Mouse (Mus musculus) intestine, embryonic 14.5 days (tissue): ENCODE measurements at regions not wholly inside any gene's neighbourhood (a gene's known extent, or its start where the extent isn't known, plus 50 kb on each side); places are given as distances from the start of the nearest gene placed in this dataset.
A peak's percentile ranks its signal among the peaks of the same experiment; 100 is the strongest.

Experiments
- ATAC-seq: fragments of 200-750 bp; cut with Nextera tagmentation; replicated peaks from 2 replicates; pipeline ENCODE4 v1.8.0; 2017; ENCODE audit warnings: low read depth, moderate number of reproducible peaks, moderate TSS enrichment, moderate library complexity; ENCODE audit not compliant: low FRiP score, low TSS enrichment
- DNase-seq: peaks from one replicate; pipeline ENCODE4 v3.0.0-alpha.2; 2018; ENCODE audit warnings: low spot score
- H3K27ac ChIP-seq: fragments of 300-500 bp; sonication (generic); 2 replicates; pipeline ENCODE4 v1.5.1; 2014; ENCODE audit warnings: low read depth, mild to moderate bottlenecking, control low read depth
- H3K27me3 ChIP-seq: fragments of 300-500 bp; sonication (generic); replicated peaks from 2 replicates; pipeline ENCODE4 v1.6.1; 2014; ENCODE audit warnings: low read length, control low read depth; ENCODE audit not compliant: control insufficient read depth, insufficient read depth
- H3K36me3 ChIP-seq: fragments of 300-500 bp; sonication (generic); 2 replicates; pipeline ENCODE4 v1.6.1; 2014; ENCODE audit warnings: low read length, control low read depth; ENCODE audit not compliant: control insufficient read depth, insufficient read depth
- H3K4me1 ChIP-seq: fragments of 300-500 bp; sonication (generic); replicated peaks from 2 replicates; pipeline ENCODE4 v1.6.1; 2014; ENCODE audit warnings: low read length, control low read depth, mixed read lengths; ENCODE audit not compliant: control insufficient read depth, insufficient read depth
- H3K4me2 ChIP-seq: fragments of 300-500 bp; sonication (generic); 2 replicates; pipeline ENCODE4 v1.6.1; 2014; ENCODE audit warnings: low read length
- H3K4me3 ChIP-seq: fragments of 300-500 bp; sonication (generic); 2 replicates; pipeline ENCODE4 v1.5.1; 2014; ENCODE audit warnings: low read depth, low read length, control low read depth, mixed read lengths
- H3K9ac ChIP-seq: fragments of 300-500 bp; sonication (generic); 2 replicates; pipeline ENCODE4 v1.6.1; 2014; ENCODE audit warnings: mild to moderate bottlenecking, low read length
- H3K9me3 ChIP-seq: fragments of 300-500 bp; sonication (generic); 2 replicates; pipeline ENCODE4 v1.6.1; 2016; ENCODE audit warnings: low read length, control low read depth; ENCODE audit not compliant: control insufficient read depth
- WGBS: fragments of 180-500 bp; shearing (Covaris S2); extraction: QIAGEN DNeasy Blood & Tissue Kit; methylation state at CpG from one replicate; pipeline ENCODE4 v1.1.7; 2014; 5-methylcytosine and 5-hydroxymethylcytosine counted together

GRCm38 (mm10) chr3:101704326-101704725 lies 99.8 kb upstream of the Atp1a1 start:
- DNase-seq (no peak), ATAC-seq (no peak)

GRCm38 (mm10) chr3:101701763-101702173 lies 97.3 kb upstream of the Atp1a1 start:
- no peak overlapping the region for H3K4me2 ChIP-seq
- peaks cover 12% of the 10 kb centered on the region for H3K4me1 ChIP-seq
- H3K9ac ChIP-seq, result no peak overlapping the region
- no peaks in the 10 kb centered on the region for H3K27me3 ChIP-seq
- H3K27ac ChIP-seq, result peak overlapping the region; percentile 44; the same call in 1 of the 2 replicates
- ATAC-seq (peak; percentile 77), DNase-seq (no peak)
- H3K4me3 ChIP-seq, result no peak overlapping the region
- H3K36me3 ChIP-seq, result no peaks in the 10 kb centered on the region
- 35% methylated on average over 1 of the region's 1 CpGs for WGBS
- no peaks in the 10 kb centered on the region for H3K9me3 ChIP-seq

More at GRCm38 (mm10) chr3:101704326-101704725, 99.8 kb upstream of the Atp1a1 start:
- Histone ChIP-seq H3K4me3 (no peak overlapping the region), H3K4me2 (no peak overlapping the region), H3K36me3 (no peaks in the 10 kb centered on the region), H3K4me1 (peaks cover 17% of the 10 kb centered on the region), H3K9ac (no peak overlapping the region), H3K27me3 (no peaks in the 10 kb centered on the region), H3K9me3 (no peaks in the 10 kb centered on the region), H3K27ac (no peak overlapping the region)
- 86% methylated on average over 5 of the region's 5 CpGs for WGBS

DNA sequence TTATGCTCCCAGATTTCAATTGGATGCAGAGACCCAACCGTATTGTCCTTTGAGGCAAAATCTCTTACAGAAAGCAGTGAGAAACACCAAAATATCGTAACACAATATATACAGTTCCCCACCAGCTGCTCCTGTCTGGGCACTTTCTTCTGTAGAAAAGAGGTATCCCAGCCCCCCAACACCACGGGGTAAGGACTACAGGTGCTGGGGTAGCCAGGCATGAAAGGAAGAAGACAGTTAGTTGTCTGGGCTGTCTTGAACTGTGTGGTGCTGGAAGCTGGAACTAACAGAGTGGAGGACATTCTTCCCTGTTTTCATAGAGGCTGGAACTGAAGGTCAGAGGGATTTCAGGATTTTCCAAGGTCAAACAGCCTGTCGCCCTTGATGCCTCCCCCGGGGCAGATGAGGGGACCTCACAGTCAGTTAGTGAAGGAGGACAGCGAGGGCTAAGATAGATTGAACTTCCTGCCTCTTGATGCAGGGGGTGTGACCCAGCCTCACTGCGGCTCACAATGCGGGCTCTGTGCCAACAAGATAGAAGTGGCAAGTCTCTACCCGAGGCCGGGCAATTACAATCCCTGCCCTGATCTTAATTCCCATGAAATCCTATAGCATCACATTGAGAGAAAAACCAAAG lies 96.6 kb upstream of the Atp1a1 start:
- ATAC-seq (peak; percentile 59; the same call in 1 of the 2 replicates), DNase-seq (no peak)
- Histone ChIP-seq H3K4me3 (no peak overlapping the region), H3K4me2 (no peak overlapping the region), H3K27ac (peak overlapping the region; percentile 44; the same call in 1 of the 2 replicates), H3K36me3 (no peaks in the 10 kb centered on the region), H3K9me3 (no peaks in the 10 kb centered on the region), H3K9ac (no peak overlapping the region), H3K4me1 (peaks cover 12% of the 10 kb centered on the region), H3K27me3 (no peaks in the 10 kb centered on the region)
- 51% methylated on average over 10 of the region's 10 CpGs for WGBS

DNA sequence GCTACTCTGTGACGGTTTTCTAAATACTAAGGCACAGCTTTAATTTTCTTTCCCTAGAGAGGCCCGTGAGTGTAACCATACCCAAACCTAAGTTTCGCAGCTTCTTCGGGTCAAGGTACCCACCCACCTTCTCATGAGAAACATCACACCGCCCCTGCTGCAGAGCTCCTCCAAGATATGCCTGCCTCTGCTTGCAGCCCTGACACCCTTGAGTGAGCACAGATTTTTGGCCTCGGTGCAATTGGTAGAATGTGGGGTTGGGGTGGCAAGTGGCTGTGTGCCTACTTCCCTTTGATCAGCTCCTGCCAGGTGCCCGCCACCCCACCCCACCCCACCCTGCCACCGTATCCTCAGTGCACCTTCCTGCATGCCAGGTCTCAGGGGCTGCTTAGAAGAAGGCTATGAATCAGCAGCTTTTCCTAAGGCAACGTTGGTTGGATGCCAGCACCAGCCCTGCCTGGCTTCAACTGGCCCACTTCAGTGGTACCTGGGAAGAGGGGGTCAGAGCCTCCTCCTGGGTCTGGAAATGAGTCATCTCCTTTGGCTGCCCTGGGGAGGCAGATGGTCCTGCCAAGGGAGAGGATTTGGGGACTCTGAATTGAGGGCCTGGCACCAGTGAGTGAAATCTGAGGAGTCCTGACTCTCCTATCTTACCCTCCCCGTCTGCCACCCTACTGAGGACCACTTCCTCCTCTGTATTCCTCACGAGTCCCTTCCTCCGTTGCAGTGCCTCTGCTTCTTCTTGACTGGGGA lies 95.6 kb upstream of the Atp1a1 start:
- H3K9me3 ChIP-seq, result no peaks in the 10 kb centered on the region
- H3K4me1 ChIP-seq, result peaks cover 12% of the 10 kb centered on the region
- DNase-seq, result no peak
- H3K36me3 ChIP-seq, result no peaks in the 10 kb centered on the region
- ATAC-seq, result no peak
- H3K27me3 ChIP-seq, result no peaks in the 10 kb centered on the region
- H3K27ac ChIP-seq, result no peak overlapping the region
- H3K4me3 ChIP-seq, result no peak overlapping the region
- H3K4me2 ChIP-seq, result no peak overlapping the region
- WGBS, result 73% methylated on average over 12 of the region's 12 CpGs
- no peak overlapping the region for H3K9ac ChIP-seq

DNA sequence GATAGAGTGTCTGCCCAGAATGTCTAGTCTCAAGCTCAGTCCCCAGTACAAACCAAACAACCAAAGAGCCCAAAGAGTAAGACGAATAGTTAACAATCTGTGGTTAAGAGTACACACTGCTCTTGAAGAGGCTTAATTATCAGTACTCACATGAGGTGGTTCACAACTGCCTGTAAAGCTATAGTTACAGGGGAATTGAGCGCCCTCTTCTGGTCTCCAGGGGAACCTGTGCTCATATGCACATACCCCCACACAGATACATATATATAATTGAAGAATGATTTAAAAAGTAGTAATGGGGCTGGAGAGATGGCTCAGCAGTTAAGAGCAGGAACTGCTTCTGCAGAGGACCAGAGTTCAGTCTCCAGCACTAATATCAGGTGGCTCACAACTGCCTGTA lies 92.3 kb upstream of the Atp1a1 start:
- no peak for ATAC-seq
- no peak overlapping the region for H3K27ac ChIP-seq
- no peak for DNase-seq
- no peak overlapping the region for H3K9ac ChIP-seq
- no peaks in the 10 kb centered on the region for H3K36me3 ChIP-seq
- no peaks in the 10 kb centered on the region for H3K9me3 ChIP-seq
- H3K4me3 ChIP-seq, result no peak overlapping the region
- H3K27me3 ChIP-seq, result no peaks in the 10 kb centered on the region
- H3K4me2 ChIP-seq, result no peak overlapping the region
- 96% methylated on average over 2 of the region's 2 CpGs for WGBS
- peaks cover 9% of the 10 kb centered on the region for H3K4me1 ChIP-seq

GRCm38 (mm10) chr3:101694311-101694710 lies 89.8 kb upstream of the Atp1a1 start:
- no peaks in the 10 kb centered on the region for H3K4me1 ChIP-seq

GRCm38 (mm10) chr3:101691937-101692604 lies 87.6 kb upstream of the Atp1a1 start:
- no peak overlapping the region for H3K4me2 ChIP-seq
- 77% methylated on average over 8 of the region's 8 CpGs for WGBS
- H3K9me3 ChIP-seq, result no peaks in the 10 kb centered on the region
- H3K4me1 ChIP-seq, result no peaks in the 10 kb centered on the region
- H3K27ac ChIP-seq, result no peak overlapping the region
- H3K36me3 ChIP-seq, result no peaks in the 10 kb centered on the region
- H3K4me3 ChIP-seq, result no peak overlapping the region
- DNase-seq (no peak), ATAC-seq (no peak)
- H3K9ac ChIP-seq, result no peak overlapping the region
- no peaks in the 10 kb centered on the region for H3K27me3 ChIP-seq

More at GRCm38 (mm10) chr3:101694311-101694710, 89.8 kb upstream of the Atp1a1 start:
- Histone ChIP-seq H3K9me3 (no peaks in the 10 kb centered on the region), H3K4me3 (no peak overlapping the region), H3K9ac (no peak overlapping the region), H3K4me2 (no peak overlapping the region), H3K27me3 (no peaks in the 10 kb centered on the region), H3K36me3 (no peaks in the 10 kb centered on the region), H3K27ac (no peak overlapping the region)
- ATAC-seq (no peak), DNase-seq (no peak)
- WGBS, result 65% methylated on average over 1 of the region's 1 CpGs

- no peaks in the 10 kb centered on the region for H3K4me1 ChIP-seq
- no peaks in the 10 kb centered on the region for H3K27me3 ChIP-seq
- ATAC-seq, result no peak
- 70% methylated on average over 2 of the region's 2 CpGs for WGBS
- H3K4me2 ChIP-seq, result no peak overlapping the region
- H3K36me3 ChIP-seq, result no peaks in the 10 kb centered on the region
- no peak overlapping the region for H3K9ac ChIP-seq
- H3K9me3 ChIP-seq, result no peaks in the 10 kb centered on the region
- H3K27ac ChIP-seq, result no peak overlapping the region
- H3K4me3 ChIP-seq, result no peak overlapping the region
- DNase-seq, result no peak
Measured at GRCm38 (mm10) chr3:101690779-101691178, 86.3 kb upstream of the Atp1a1 start.
